Mouse (Mus musculus) heart, adult 2 months (tissue): Measurements from ENCODE around the gene Zfp575.

ENCODE experiments used
- CTCF ChIP-seq: fragments of 200-600 bp; IDR thresholded peaks from 2 replicates; pipeline ENCODE4 v1.8.1; 2022; ENCODE audit warnings: antibody characterized with exemption, mild to moderate bottlenecking, moderate library complexity
- EP300 ChIP-seq: fragments of 200-500 bp; IDR thresholded peaks from 2 replicates; pipeline ENCODE4 v1.6.1; 2011; ENCODE audit warnings: low read depth, low read length, control low read depth; ENCODE audit not compliant: insufficient read depth
- POLR2A ChIP-seq: fragments of 200-500 bp; IDR thresholded peaks from 2 replicates; pipeline ENCODE4 v1.6.1; 2011; ENCODE audit warnings: mild to moderate bottlenecking, low read depth, low read length, control low read depth; ENCODE audit not compliant: insufficient read depth

GRCm38 (mm10) chr7:24592781-24593180 lies 5.3 kb upstream of the Zfp575 start:
- TF ChIP-seq CTCF (no peak), POLR2A (no peak), EP300 (no peak)
